Mouse (Mus musculus): ENCODE measurements around the gene Slit1.

The Slit1 gene

DNA sequence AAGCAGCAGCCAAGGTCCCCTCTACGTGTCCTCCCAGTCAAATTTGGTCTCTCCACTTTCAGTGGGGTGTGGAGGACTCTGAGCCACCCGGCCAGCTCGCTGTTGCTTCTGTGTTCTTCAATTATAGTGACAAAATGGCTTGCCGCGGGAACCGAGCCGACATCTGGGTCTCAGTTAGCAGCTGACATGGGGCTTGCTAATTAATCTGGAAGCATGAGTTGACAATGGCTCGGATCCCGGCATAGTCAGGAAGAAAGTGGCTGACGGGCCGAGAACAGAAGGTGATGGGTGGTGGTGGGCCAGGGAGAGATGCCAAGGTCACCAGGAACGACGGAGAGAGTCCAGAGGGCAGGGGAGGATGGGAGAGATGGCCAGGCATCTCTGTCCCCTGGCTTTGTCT, 55.2 kb downstream of the Slit1 start:
- DNase-seq (ENCODE audit: low spot score) = no peak

DNA sequence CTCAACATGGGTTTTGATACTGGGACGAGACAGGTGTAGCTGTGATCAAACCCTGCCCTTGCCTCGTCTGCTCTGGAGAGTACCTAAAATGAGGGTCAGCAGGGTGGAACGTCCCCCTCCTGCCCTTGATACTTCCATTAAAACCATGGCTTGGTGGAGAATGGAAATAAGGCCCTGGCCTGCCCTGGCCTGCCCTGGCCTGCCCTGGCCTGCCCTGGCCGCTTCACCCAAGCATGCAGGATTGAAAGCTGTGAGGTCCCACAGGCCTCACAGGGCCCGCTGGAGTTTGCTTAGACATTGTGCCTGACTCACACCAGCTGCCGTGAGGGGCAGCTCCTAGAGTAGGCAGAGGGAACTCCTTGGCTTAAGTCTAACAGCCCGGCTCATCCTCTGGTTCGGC, 55.6 kb downstream of the Slit1 start:
- DNase-seq (ENCODE audit: low spot score) = no peak

DNA sequence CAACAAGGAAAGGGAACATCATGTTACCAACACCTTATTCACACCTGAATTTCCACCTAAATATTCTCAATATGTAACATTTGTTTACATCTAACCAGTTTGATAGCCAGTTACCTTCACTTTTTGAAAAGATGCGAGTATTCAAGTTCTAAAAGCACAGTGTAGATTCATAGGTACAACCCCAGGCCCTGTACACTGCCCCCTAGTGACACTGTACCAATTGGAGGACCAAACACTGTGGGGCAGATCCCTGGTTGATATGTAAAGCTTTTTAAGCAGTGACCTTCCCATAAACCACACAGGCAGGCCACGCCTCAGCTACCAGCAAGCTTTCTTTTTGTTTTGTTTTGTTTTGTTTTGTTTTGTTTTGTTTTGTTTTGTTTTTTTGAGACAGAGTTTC, 57.3 kb downstream of the Slit1 start:
- no peak for DNase-seq (ENCODE audit: low spot score)

DNA sequence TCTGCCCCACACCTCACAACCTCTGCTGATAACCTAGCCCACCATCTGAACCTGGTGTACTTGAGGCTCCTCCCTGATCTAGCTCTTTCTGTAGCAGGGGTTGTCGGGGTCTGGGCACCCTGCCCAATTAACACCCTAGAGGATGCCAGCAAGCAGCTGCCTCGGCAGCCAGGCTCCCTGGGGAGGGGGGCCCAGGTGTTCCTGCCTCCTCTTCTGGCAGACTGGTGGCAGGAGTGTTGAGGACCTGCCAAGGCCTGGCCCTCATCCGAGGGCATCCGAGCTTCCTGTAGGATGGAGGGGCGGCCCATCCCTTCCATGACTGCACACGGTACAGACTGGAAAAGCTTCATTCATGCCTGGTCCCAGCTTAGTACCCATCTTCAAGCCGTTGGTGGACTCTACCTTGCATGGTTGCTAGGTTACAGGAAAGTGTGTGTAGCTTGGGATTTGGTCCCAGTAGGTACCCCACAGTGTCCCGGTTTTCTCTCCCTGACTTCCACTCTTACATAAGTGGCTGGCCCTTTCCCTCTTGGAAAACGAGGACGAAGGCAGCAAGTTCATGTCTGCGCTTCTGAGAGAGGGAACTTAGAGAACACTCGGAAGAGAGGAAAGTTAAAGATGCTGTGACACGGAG, 57.9 kb downstream of the Slit1 start:
- DNase-seq (ENCODE audit: low spot score) = no peak

DNA sequence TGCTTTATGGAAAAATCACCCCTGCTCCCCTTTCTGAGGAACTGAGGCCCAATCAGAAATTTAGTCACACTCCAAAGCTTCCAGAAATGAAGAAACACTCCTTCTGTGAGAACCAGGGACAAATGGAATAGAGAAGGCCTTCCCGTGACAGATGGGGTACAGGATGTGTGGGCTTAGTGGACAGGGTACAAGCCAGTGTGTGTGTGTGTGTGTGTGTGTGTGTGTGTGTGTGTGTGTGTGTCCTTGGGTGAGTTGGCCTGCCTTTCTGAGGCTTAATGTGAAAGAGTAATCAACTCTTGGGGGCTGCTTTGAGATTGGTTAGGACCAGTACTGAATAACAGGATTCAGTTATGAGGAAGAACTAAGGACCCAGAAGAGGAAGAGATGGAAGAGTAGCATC, 58.6 kb downstream of the Slit1 start:
- no peak for DNase-seq (ENCODE audit: low spot score)

DNA sequence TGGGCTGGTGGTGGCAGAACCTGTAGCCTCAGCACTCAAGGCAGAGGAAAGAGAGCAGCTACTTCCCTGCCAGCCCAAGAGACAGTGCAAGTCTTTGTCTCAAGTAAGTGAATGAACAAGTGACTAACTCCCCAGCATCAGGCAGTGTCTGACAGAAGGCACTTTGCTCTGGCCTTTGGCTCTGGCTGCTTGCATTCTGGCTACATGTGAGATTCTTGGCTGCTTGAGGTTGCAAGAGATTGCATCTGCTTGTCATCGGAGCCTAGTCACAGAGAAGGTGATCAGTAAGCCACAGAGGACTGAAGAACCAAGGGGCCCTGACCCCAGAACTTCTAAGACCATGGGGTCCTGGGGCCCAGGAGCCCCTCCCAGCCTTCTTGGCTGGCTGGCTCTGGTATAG, 59.5 kb downstream of the Slit1 start:
- no peak for DNase-seq (ENCODE audit: low spot score)

DNA sequence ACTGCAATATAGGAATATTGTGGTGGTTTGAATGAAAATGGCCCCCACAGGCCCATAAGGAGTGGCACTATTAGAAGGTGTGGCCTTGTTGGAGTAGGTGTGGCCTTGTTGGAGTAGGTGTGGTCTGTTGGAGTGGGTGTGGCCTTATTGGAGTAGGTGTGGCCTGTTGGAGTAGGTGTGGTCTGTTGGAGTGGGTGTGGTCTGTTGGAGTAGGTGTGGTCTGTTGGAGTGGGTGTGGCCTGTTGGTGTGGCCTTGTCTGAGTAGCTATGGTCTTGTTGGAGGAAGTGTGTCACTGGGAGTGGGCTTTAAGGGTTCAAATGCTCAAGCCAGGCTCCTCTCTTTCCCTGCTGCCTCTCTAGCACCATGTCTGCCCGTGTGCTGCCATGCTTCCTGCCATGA, 63.2 kb downstream of the Slit1 start:
- DNase-seq (ENCODE audit: low spot score) = no peak

DNA sequence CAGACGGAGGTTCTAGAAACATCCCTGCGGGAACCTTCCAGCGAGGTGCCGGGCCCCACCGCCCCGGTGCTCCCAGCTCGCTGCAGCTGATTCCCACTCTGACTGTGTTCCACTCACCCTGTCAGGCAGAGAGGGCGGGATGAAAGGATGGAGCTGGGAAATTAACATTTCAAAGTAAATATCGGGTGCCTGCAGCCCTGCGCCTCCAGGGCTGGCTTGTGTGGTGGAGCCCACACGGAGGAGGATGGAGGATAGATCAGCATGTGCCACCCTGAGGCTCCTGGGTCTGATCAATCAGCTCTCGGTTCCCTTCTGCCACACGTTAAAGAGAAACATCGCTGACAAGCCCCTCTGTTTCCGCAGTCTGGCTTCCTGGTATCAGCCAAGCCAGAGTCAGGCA, 64.4 kb downstream of the Slit1 start:
- no peak for DNase-seq (ENCODE audit: low spot score)

DNA sequence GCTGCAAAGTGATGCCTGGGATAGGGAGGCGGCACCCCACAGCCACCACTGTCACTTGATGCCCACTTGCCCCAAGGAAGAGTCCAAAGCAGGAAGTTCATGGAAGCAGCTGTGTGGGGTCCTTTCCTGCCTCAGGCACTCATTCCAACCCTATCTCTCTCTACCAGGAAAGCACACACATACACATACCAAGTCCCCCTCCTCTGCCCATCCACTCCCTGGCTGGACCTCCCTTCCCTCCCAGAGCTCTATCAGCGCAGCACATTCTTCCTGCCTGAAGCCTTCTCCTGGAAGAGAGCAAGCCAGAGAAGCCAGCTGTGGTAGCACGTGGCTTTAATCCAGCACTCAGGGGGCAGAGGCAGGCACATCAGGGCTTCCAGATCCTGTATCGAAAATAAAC, 65.9 kb downstream of the Slit1 start:
- DNase-seq (ENCODE audit: low spot score) = no peak

DNA sequence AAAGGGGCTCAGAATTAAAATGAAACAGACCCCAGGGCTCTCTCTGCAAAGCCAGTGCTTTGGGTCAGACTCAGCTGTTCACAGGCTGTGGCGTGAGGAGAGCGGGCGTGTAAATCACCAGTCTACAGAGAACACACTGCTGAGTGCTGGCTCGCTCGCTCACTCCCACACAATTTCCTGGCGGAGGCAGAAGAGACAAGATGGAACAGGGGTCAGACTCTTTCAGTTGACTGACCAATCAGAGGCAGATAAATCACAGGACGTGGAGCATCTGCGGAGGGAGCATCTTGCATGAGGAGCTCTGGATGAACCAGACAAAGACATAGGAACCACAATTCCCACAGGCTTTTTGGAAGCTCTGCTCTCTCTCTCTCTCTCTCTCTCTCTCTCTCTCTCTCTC, 67.9 kb downstream of the Slit1 start:
- no peak for DNase-seq (ENCODE audit: low spot score)

DNA sequence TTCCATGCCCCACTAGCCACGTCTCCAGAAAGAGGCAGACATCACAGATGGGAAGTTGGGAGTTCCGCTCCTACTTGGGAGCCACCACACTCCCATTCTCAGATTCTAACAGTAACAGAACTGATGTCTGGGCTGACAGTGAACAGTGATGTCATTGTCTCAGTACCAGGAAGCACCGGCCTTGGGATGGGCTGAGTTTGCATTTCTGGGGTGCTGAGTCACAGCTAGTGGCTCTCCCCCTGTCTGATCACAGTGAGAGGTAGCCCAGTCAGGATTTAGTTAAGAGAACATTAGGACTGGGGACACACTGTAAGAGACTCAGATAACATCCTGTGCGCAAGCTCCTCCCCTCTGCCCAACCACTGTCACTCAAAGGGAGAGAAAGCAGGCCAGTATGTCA, 69.1 kb downstream of the Slit1 start:
- DNase-seq (ENCODE audit: low spot score) = no peak

DNA sequence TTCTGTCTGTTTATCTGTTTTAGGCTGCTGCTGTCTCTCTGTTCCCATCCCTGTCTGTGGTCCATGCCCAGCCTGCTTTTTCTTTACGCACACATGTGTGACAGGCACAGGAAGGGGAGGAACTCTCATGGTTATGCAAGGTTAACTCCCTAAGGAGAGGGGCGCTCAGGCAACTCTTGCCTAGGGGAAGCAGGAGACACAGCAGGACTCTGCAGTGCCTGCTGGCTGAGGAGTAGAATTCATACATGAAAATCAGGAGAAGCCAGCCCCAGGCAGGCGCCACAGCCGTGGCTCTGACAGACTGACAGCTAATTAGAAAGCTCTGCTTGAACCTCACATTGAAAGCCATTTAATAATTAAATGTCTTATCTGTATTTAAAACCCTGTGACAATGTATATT, 70.6 kb downstream of the Slit1 start:
- no peak for DNase-seq (ENCODE audit: low spot score)

DNA sequence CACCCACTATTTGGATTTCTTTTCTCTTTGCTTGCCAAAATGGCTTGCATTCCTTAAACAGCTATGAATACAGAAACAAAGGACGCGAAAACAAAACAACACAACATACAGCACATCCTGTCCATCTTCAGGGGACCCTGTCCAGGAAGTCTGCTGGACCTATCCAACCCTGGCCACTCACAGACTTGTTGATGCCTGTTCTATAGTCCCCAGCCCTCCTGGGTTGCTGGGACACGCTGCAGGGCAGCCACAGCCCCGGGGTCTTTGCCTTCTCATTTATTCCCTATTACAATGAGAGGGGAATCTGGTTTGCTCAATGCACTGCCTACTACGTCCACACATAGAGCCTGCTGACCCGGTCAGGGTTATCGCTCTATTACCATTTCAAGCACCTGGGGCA, 72.5 kb downstream of the Slit1 start:
- no peak for DNase-seq (ENCODE audit: low spot score)

DNA sequence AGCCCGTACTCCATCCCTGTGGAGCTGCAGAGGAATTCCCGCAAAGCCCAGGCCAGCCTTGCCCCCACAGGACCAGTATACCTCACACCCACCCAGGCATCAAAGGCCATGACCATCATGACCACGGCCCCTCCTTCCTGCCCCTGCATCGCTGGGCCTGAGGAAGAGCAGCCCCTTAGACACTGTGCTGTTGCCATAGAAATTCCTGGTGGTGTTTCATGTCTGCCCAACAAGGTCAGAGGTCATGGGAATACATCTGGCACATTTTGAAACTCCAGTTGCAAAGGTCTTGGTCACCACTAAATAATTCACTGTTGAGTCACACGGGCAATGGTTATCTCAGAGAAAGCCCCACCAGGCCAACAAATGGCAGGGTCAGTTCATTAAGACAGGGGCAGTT, 73.0 kb downstream of the Slit1 start:
- DNase-seq (ENCODE audit: low spot score) = no peak

DNA sequence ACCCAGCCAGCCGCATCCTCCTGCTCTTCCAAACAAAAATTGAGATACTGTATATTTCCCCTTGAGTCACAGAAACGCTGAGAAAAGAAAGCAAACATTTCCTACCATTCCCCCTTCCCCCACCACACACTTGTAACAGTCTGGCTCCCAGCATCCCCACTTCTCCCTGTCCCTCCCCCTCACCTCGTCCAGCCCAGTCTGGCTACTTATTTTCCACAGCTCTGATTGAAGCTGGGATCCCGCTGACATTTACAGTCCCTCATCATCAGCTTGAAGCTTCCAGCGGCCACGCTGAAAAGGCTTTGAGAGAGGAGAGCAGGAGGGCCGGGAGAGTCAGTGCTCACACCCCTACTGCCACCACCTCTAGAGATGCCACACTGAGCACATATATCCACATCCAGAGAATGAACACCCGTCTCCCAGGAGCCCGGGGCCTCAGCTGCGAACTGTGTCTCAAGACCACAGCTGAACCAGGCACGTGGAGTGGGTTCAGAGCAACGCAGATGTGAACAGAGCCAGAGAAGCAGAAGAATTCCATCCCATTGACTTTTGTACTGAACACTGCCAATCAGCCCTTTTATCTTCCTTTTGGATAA, 73.6 kb downstream of the Slit1 start:
- no peak for DNase-seq (ENCODE audit: low spot score)

DNA sequence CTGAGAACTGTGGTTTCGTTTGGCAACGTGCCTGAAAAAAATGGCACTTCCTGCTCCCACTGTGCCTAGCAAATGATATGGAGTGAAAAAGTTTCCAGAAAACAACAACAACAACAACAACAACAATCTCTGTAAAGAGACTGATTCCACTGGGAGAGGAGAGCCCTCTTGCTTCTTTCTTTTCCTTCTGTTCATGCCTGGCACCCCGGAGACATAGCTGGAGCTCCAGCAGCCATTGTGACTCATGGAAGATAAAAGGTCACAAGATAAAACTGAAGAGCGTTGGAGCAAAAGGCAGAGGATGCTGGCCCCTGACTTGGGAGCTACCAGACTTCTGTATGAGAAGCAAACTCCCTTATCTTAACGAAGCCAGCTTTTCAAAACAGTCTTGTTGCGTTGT, 75.9 kb downstream of the Slit1 start:
- DNase-seq (ENCODE audit: low spot score) = no peak

DNA sequence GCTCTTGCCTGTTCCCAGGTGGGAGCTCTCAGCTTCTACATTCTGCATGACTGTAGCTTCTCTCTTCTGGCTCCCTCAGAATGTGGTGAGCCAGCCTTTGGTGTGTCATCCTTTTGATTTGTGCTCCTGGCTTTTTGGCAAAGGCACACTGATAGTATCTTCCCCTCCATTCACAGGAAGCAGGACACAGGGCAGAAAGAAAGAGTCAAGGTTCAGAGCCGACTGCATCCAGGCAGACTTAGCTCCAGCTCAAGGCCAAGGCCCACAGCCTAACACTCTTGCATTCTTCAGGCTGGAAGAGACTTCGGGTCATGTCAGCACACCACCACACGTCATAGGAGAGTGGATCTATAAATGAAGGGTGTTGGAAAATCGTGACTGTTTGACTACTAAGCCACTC, 77.5 kb downstream of the Slit1 start:
- DNase-seq (ENCODE audit: low spot score) = no peak

DNA sequence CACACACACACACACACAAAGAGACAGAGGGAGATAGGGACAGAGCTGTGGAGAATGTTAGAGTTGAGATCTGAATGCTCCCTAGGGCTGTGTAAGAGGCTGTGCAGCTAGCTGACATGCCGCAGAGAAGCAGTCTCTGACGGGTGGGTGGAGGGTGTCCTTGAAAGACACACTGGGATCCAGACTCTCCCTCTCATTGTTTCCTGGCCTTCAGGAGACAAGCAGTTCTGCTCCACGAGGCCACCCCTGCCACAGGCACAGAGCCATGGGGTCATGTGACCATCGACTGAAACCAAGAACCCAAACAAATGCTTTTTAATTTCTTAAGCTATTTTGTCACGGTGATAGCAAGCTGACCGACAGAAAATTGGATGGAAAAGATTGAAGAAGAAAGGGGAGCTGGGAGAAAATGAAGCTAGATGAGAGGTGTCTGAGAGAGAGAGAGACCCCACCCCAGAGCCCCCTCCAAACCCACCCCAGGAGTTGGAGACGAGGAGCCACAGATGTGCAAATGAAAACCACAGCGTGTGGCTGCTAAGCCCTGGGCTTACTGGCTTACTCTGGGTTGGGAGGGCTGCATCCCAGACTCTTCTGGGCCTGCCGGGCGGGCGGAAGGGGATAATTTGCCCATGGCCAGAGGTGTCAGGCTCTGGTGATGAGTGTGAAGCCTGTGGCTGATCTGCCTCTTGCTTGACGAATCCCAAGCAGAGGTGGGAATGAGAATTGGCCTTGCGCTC, 79.8 kb downstream of the Slit1 start:
- DNase-seq (ENCODE audit: low spot score) = no peak

DNA sequence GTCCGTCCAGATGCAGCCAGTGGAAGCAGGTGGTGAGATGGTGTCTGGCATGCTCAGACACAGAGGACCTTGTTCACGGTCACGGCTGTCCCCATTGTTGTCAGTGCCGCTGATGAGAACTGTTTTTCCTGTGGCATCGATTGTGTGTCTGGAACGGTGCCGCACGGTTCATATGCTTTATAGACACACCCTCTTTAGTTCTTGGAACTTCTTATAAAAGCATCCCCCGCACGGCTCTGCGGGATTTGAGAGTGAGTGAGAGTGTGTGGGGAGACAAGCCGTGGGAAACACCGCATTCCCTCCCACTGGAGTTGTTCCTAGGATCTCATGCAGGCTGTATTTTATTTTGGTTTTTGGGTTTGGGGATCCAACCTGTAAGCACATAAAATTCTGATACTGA, 82.0 kb downstream of the Slit1 start:
- DNase-seq (ENCODE audit: low spot score) = no peak

DNA sequence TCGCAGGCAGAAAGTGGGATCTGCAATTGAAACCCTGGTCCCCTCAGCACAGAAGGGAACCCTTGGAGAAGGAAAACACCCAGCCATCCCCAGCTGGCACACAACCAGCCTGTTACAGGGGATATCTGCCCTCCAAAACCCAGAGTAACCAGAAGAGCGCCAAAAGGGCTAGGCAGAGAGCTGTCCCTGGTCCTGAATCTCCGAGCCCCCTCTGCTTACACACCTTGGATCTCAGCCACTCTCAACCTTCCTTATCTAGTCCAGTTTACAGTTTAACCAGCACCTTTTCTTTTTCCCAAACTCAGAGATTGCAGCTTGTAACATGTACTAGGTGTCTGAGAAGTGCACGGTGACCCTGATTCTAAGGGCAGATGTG, 82.5 kb downstream of the Slit1 start:
- peak; percentile 26 for DNase-seq (ENCODE audit: low spot score)

DNA sequence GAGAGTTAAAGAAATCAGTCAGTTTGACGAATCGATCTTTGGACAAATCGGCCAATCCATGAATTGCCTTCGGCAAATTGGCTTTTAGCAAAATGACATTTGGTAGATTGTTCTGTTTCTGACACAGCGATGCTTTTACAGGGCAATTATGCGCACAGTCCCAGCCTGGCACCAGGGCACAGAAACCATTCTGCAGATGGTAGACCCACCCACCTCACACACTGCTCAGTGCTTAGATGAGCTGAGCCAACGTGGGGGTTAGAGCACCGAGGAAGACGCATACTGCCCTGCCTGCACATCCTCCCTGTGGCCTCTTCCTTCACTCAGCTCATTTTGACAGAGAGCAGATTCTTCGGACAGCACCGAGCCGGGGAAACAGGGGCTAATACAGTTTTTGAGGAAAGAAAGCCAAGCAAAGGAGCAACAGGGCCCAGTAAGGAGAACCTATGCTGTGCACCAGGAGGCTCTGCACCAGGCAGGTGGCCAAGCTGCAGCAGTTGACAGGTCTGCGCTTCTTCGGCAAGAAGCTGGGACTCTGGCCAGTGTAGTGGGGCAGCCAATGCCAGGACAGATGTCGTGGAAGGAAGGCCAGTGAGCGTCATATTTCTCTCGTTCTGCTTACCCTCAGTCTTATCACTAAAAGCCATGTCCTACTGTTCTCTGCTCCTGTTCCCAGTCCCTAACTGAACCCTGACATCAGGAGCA, 83.0 kb downstream of the Slit1 start:
- DNase-seq (ENCODE audit: low spot score) = no peak

DNA sequence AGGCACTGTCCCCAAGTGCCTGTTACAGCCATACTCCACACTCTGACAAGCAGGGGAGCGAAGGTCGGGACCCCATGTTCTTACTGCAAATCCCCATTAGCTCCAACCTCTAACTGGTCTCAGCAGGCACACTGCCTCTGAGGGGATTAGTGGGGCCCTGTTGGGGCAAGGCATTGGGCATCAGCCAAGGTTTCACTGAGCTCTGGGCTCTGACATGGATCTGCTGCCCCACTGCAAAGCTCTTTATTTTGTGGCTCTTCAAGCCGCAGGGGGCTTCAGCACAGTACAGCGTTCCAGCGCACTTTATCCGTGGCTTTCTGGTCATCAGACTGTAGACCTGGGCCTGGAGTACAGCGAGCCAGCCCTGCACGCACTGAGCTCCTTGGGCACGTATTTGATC, 86.0 kb downstream of the Slit1 start:
- DNase-seq (ENCODE audit: low spot score) = no peak

DNA sequence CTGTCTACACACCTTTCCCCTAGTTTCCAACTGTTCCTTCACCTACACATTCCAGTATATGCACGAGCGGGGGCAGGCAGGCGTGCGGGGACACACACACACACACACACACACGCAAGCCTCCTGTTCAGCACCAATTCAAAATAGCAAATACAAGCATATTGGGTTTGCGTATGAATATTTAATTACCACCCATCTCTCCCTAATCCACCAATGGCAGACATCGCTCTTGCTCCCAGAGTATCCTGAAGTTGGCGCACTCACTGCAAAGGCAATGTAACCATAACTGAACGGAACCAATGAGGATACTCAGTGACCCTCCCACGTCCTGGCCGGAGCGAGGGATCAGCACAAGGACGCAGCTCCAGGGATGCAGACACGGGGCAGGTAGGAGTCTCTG, 86.8 kb downstream of the Slit1 start:
- DNase-seq (ENCODE audit: low spot score) = no peak
